Mouse (Mus musculus) brain, embryonic 14.5 days (tissue): ENCODE measurements around the gene Rasa3. TPM values are rescaled to one million over a fixed set of nuclear protein-coding genes. Genes with fewer than 3 reads are reported as not detected.

Source experiments
- DNase-seq: peaks from one replicate; pipeline ENCODE4 v3.0.0-alpha.2; 2011; ENCODE audit warnings: low read depth
- CTCF ChIP-seq: fragments of 200-500 bp; IDR thresholded peaks from 2 replicates; pipeline ENCODE4 v1.5.1; 2012; ENCODE audit warnings: inconsistent platforms, mild to moderate bottlenecking, moderate library complexity, borderline replicate concordance; ENCODE audit not compliant: insufficient read depth, insufficient read length; ENCODE audit errors: extremely low read depth
- POLR2A ChIP-seq: fragments of 200-500 bp; IDR thresholded peaks from 2 replicates; pipeline ENCODE4 v1.6.1; 2012; ENCODE audit warnings: mild to moderate bottlenecking, inconsistent platforms, borderline replicate concordance; ENCODE audit not compliant: poor library complexity, insufficient read depth, insufficient read length, severe bottlenecking; ENCODE audit errors: extremely low read depth
- polyA plus RNA-seq: library from polyadenylated mRNA; depleted of rRNA; stranded (reverse); fragments of >200 nt; gene quantifications from 2 replicates; pipeline ENCODE4 v1.2.3, GENCODE M21; 2012

Gene Rasa3
- polyA plus RNA-seq, 1 experiment, result 33.3 TPM

DNA sequence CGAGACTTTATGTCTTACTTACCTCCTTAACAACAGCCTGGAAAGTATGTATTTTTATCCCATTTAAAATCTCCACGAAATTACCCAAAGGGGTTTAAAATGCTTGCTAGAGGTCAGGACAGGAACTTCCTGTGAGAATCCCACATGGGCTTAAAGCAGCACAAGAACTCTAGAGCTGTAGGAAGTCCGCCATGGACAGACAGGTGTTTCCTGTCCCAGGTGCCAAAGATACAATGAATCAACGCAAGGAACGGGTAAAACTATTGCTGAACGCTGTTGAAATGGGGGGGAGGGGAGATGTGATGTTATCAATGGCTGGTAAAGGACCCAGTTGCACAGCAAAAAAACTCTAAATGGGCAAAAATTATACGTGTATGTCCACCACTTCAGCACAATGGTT lies 6.7 kb upstream of the Rasa3 start:
- TF ChIP-seq POLR2A (no peak), CTCF (no peak)
- no peak for DNase-seq

DNA sequence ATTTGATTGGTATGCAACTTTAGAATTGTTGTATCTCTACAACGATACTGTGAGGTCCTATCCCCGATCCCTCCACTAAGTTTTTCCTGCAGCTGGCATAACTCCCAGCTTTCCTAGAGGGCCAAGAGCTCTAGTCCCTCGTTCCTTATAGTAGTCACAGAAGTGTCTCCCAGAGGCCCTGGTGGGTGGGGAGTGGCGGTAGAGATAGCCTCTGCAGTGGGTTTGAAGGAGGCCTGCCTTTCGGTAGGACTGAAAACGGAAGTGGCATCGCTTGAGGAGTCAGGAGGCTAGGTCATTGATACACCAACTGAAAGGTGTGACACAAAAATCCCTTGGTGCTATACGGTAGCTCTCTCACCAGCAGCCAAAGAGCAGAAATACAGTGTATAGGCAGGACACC lies 779 bp upstream of the Rasa3 start:
- TF ChIP-seq POLR2A (no peak), CTCF (no peak)
- DNase-seq, result no peak

DNA sequence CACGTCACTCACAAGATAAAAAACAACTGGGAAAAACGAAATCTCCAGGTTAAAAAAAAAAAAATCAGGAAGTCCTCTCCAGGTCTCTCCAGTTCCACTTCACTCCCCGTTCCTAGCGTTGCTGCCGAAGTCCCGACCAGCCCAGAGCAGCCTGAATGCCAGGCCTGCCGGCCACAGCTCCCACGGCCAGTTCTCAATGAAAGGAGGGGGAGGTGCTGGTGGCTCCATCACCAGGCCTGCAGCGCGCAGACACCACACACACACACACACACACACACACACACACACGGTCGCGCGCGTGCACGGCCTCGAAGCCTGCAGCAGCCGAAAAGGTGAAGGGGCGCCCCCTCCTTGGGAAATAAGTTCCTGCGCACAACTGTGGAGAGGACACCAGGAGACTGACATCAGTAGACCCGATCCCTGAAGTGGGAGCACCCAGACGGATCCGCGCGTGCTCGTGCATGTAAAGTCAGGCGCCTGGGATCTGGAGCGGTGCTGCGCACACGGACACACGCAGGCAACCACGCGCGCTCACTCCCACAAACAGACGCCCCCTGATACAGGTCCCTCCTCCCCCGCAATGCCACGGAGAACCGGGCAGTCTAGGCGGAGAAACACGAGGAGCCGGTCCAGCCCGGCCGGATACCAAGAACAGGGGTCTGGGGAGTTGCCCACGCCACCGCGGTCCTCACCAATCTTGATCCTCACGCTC lies 546 bp downstream of the Rasa3 start:
- TF ChIP-seq POLR2A, result no peak
- TF ChIP-seq CTCF, result no peak
- DNase-seq, result peak; percentile 88

DNA sequence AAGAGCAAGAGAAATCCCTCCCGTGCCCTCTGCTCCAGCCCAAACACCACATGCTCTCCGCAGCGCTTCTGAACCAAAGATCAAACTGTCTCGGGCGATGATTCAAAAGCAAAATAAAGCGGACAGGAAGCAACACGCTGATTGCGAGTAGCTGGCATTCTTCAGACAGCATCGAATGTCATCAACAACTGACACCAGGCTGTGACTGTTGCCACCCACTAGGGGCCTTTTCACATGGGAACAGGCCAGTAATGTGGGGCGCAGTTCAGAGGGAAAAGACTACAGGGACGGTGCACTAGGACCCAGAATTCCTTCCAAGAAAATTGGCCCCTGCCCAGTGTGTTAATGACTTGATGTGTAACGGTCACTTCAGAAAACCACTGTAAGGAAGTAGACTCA lies 1.1 kb downstream of the Rasa3 start:
- peak; percentile 80 for DNase-seq
- TF ChIP-seq CTCF, result peak; percentile 27; the same call in 1 of the 2 replicates
- TF ChIP-seq POLR2A, result no peak

DNA sequence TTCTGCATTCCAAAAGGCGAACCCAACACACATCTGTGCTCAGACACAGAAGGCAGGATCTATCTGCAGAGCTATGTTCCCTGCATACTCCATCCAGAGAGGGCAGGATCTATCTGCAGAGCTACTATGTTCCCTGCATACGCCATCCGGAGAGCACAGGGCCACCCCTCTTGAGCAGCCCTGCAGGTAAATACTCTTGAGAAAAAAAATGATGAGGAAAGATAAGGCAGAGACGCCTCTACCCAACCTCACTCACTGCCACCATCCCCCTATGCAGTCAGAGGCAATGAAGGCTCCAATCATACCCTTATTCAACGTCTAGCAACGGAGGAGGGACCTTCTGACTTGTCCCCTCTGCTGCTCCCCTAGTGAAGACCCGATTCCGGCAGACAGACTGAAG lies 1.9 kb downstream of the Rasa3 start:
- TF ChIP-seq POLR2A (no peak), CTCF (no peak)
- no peak for DNase-seq

DNA sequence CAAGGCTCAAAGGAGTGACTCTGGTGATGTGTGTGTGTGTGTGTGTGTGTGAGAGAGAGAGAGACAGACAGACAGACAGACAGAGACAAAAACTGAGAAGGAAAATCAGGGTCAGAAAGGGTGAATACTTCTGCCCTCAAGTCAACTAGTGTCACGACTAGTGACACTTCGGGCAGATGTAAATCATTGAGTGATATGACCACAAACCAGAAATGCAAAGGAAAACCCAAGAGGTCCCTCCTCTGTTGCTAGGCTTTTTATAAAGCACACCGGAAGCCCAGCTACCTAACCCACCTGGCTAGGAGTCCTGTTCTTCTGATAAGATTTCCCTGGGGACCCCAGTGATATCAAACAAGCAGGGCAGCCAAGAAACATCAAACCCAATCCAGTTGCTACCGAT lies 2.3 kb downstream of the Rasa3 start:
- TF ChIP-seq POLR2A (no peak), CTCF (no peak)
- no peak for DNase-seq

DNA sequence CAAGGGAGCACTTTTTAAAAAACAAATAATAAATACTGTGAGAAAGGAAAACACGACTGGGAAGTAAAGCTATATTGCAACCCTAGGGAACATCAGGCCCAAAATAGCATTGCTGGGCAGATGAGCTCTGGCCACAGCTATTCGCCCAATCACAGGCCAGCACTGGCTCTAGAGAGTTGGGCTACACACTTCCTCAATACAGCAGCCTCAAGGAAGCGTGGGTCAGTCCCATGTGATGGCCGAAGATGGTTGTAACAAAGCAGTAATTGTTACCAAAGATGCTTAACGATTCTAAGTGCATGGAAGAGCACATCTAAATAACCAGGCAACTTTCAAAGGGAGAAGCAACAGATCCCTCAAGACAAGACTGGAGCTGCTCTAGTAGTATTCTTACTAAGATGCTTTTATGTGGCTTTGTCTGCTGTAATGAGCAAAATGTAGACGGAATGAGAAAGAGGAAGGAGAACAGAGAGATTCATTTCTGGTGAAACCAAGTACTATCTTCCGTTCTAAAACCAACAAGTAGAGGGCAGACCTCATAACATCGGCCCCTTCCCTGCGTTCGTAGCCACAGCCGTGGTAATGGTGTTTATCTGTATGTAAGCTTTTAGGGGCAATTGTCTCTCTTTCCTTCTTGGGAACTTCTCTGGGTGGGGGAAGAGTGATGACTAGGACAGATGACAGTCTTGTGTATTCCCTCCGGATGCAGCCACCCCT lies 3.0 kb downstream of the Rasa3 start:
- TF ChIP-seq POLR2A (no peak), CTCF (no peak)
- DNase-seq, result no peak

DNA sequence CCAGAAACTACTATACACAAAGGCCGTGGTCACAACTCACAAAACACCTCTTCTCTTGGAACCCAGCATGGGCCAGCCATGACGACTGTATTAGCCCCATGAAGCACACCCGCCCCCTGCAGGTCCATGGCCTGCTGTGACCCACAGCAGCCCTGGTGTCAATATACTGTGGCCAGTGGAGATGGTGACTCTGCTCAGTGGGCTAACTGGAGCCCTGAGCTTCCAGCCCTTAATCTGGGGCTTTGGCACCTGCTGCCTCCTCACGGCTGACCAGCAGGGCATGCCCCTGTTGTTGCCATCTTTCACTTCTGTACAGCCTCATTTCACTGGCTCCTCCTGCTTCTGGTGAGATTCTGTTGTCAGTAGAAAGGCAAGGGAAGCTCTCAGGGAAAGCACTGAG lies 4.2 kb downstream of the Rasa3 start:
- no peak for TF ChIP-seq CTCF
- no peak for TF ChIP-seq POLR2A
- no peak for DNase-seq

DNA sequence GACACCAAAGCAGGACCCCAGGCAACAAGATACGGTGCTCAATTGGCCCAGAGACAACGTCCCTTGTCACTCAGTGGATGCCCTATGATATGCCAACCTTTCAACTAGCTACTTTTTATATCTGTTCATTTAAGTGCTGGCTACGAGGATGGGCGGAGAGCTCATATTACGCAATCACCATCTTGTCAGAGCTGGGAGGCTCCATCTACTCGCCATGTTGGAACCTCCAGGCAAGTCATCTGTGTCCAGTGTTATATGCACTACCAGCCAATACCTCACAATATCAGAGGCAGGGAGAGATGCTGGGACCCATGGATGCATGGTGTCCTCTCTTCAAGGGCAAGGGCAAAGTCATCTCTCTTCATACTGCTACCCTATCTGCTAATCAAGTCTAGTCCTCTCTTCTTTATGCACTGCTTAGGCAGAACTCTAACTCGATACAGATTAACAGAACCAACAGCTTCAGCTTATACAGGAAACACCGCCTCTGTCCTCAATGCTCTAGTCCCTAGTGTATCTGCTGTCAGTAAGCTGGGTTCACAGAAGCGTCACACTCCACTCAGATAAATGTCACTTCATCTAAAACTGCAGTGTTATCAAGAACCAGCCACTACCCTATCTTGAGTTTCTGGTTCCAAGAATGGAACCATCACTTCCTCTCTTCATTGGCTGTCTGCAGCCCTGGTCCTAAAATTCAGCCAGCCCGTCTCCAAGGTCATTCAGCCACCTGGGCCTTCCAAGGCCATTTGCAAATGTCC lies 6.0 kb downstream of the Rasa3 start:
- TF ChIP-seq CTCF, result no peak
- no peak for TF ChIP-seq POLR2A
- no peak for DNase-seq

DNA sequence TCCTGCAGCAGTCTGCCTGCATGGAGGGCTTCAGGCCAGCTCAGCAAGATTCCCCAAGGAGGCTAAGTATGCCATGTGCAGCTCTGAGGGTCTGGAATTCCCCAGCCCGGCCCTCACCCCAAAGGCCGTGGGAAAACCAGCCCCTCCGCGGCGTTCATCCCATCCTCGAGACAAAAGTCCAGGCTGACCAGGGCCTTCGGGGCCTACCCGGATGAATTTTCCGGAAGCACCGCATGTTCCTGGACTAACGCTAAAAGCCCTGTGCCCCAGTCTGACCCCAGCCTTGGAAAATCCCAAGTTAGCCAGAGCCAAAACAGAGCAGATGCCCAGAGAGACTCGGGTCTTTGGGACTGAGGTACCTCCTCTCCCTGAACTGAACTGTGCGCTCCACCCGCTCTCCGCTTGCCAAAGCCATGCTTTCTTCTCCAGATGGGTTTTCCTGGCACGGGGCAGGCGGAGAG lies 7.4 kb downstream of the Rasa3 start:
- no peak for DNase-seq
- TF ChIP-seq POLR2A, result no peak
- TF ChIP-seq CTCF, result no peak

DNA sequence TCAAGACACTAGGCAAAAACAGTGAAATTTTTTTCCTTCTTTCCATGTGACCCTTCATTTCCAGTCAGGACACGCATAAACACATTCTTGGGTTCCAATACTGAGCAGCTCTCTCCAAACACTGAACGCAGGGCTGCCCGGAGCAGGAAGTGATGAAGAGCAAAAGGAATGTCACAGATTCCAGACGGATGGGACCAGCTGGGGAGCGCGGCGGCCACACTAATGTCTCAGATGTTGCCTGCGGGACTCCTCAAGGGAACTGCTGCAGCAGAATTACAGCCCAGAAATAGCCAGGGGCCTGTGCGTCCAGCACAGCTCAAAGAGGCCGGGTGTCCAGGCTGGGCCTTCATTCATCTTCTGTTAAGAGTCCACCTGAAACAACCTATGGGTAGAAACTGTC lies 9.0 kb downstream of the Rasa3 start:
- TF ChIP-seq CTCF, result no peak
- no peak for TF ChIP-seq POLR2A

More for the DNA sequence above, 9.0 kb downstream of the Rasa3 start:
- DNase-seq, result no peak
